Mouse (Mus musculus): ENCODE data around the gene 1810043G02Rik. TPM values are rescaled to one million over a fixed set of nuclear protein-coding genes. Genes with fewer than 3 reads are reported as not detected.

Gene 1810043G02Rik
- polyA plus RNA-seq (2012; rRNA removed; ENCODE audit: low replicate concordance), result 44.5 and 83.3 TPM in 2 replicates

GRCm38 (mm10) chr10:77978351-77979350 lies at the start of gene 1810043G02Rik:
Gene 1810043G02Rik, plus strand, starts transcription at chr10:77978524.

GRCm38 (mm10) chr10:77970481-77970880 lies 7.8 kb upstream of the 1810043G02Rik start, which contains the start of gene Trpm2:
Gene Trpm2, minus strand, starts transcription at chr10:77970563.

DNA sequence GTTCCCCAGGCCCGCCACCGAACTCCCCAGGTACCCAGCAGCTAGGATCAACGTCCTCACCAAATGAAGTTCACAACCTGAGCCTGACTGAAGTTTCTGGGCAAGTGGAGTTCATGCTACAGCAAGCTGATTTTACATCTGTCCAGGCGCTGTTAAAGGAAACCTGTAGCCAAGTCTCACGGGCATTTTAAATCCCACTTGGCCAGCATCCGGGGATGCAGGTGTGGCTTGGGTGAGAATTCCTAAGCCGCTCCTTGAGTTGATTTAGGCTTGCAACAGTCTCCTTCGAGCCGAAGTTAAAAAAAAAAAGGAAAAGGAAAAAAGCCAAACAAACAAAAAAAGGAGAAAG lies 31.6 kb downstream of the 1810043G02Rik start, which contains the start of gene Pfkl:
TSS of gene Pfkl (minus strand) at position 139 of the 349 bp plus-strand sequence.

Other genes with a start within 250 kb of the 1810043G02Rik start
- gene Gm18596, start 235.9 kb upstream of the 1810043G02Rik start, polyA plus RNA-seq (2012; rRNA removed; ENCODE audit: low replicate concordance), result not detected in 2 replicates
- not detected in 2 replicates for gene Gm9736, start 227.2 kb upstream of the 1810043G02Rik start, polyA plus RNA-seq (2012; rRNA removed; ENCODE audit: low replicate concordance)
- gene Gm3233, start 218.8 kb upstream of the 1810043G02Rik start, polyA plus RNA-seq (2012; rRNA removed; ENCODE audit: low replicate concordance), result not detected in 2 replicates
- gene Gm3238, start 207.2 kb upstream of the 1810043G02Rik start, polyA plus RNA-seq (2012; rRNA removed; ENCODE audit: low replicate concordance), result not detected in 2 replicates
- gene Gm7138, start 201.6 kb upstream of the 1810043G02Rik start, polyA plus RNA-seq (2012; rRNA removed; ENCODE audit: low replicate concordance), result not detected in 2 replicates
- gene Gm3250, start 196.0 kb upstream of the 1810043G02Rik start, polyA plus RNA-seq (2012; rRNA removed; ENCODE audit: low replicate concordance), result not detected in 2 replicates
- gene Gm7137, start 190.3 kb upstream of the 1810043G02Rik start, polyA plus RNA-seq (2012; rRNA removed; ENCODE audit: low replicate concordance), result not detected in 2 replicates
- gene Gm9639, start 183.4 kb upstream of the 1810043G02Rik start, polyA plus RNA-seq (2012; rRNA removed; ENCODE audit: low replicate concordance), result not detected in 2 replicates
- not detected in 2 replicates for gene Gm19668, start 179.4 kb upstream of the 1810043G02Rik start, polyA plus RNA-seq (2012; rRNA removed; ENCODE audit: low replicate concordance)
- gene Gm9507, start 166.7 kb upstream of the 1810043G02Rik start, polyA plus RNA-seq (2012; rRNA removed; ENCODE audit: low replicate concordance), result not detected in 2 replicates
- gene Gm2696, start 163.8 kb upstream of the 1810043G02Rik start, polyA plus RNA-seq (2012; rRNA removed; ENCODE audit: low replicate concordance), result not detected in 2 replicates
- not detected in 2 replicates for gene Krtap10-4, start 151.4 kb upstream of the 1810043G02Rik start, polyA plus RNA-seq (2012; rRNA removed; ENCODE audit: low replicate concordance)
- not detected in 2 replicates for gene Krtap10-10, start 142.6 kb upstream of the 1810043G02Rik start, polyA plus RNA-seq (2012; rRNA removed; ENCODE audit: low replicate concordance)
- gene Gm36176, start 131.7 kb upstream of the 1810043G02Rik start, polyA plus RNA-seq (2012; rRNA removed; ENCODE audit: low replicate concordance), result not detected in 2 replicates
- gene Gm10318, start 125.7 kb upstream of the 1810043G02Rik start, polyA plus RNA-seq (2012; rRNA removed; ENCODE audit: low replicate concordance), result not detected in 2 replicates
- gene Gm3285, start 116.5 kb upstream of the 1810043G02Rik start, polyA plus RNA-seq (2012; rRNA removed; ENCODE audit: low replicate concordance), result not detected in 2 replicates
- gene Lrrc3, start 76.0 kb upstream of the 1810043G02Rik start, polyA plus RNA-seq (2012; rRNA removed; ENCODE audit: low replicate concordance), result 3.1 and 4.6 TPM in 2 replicates
- 4.3 and 5.9 TPM in 2 replicates for gene Trpm2, start 8.0 kb upstream of the 1810043G02Rik start, polyA plus RNA-seq (2012; rRNA removed; ENCODE audit: low replicate concordance)
- 168 and 171 TPM in 2 replicates for gene Pfkl, start 31.6 kb downstream of the 1810043G02Rik start, polyA plus RNA-seq (2012; rRNA removed; ENCODE audit: low replicate concordance)
- gene Dnmt3l, start 63.4 kb downstream of the 1810043G02Rik start, polyA plus RNA-seq (2012; rRNA removed; ENCODE audit: low replicate concordance), result 3.0 and 3.2 TPM in 2 replicates
- gene Aire, start 65.1 kb downstream of the 1810043G02Rik start, polyA plus RNA-seq (2012; rRNA removed; ENCODE audit: low replicate concordance), result 1.9 and 5.8 TPM in 2 replicates
- gene Icosl, start 90.8 kb downstream of the 1810043G02Rik start, polyA plus RNA-seq (2012; rRNA removed; ENCODE audit: low replicate concordance), result 44.8 and 47.5 TPM in 2 replicates
- 209 and 350 TPM in 2 replicates for gene D10Jhu81e, start 191.3 kb downstream of the 1810043G02Rik start, polyA plus RNA-seq (2012; rRNA removed; ENCODE audit: low replicate concordance)
- 10.2 and 12.9 TPM in 2 replicates for gene Pwp2, start 206.6 kb downstream of the 1810043G02Rik start, polyA plus RNA-seq (2012; rRNA removed; ENCODE audit: low replicate concordance)